Mouse (Mus musculus) urinary bladder, postnatal 36 days (tissue): ENCODE measurements around the gene Tdrd6.
A peak's percentile ranks its signal among the peaks of the same experiment; 100 is the strongest.

Experiments used
- DNase-seq, 2 experiments: peaks; one replicate each; pipeline ENCODE4 v3.0.0; 2022; ENCODE audit warnings: low spot score in 2 of 2, mixed read lengths in 1 of 2

Gene Tdrd6

DNA sequence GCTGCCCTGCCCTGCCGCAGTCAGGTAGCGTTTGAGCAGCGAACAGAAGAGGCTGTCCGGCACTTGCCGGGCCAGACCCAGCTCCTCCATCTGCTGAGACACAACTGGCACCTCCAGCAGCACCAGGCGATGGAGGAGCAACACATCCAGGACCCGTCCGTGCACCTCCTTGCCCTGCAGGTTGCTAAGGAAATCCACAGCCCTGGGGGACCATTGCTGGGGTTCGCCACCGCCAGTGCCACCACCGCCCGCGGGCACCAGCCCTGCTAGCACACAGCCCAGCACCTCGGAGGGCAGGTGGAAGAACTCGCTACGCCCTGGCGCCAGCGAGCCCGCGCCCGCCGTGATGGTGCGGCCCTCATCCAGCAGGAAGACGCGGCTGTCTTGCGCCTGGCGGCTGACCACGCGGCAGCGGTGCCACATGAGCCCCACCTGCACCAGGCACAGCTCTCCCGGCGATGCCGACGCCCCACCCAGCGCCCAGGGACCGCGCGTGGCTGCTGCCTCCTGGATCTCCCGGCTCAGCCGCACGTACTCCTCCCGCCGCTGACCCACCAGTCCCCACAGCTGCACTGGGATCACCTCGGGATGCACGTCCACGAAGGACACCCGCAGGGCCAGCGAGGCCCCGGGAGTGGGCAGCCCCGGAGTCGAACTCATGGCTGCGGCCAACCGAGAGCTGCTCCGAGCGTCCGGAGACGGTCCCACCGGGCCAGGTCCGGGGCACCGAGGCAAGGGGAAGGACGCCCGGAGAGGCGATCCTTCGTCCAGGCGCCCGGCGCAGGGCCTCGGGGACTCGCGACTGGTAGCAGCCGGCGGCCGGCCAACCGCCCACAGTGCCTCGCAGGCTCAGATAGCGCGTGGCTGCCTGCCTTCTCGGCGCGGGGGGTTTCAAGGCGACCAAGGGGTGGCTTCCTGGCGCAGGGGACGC lies at the start of gene Tdrd6:
Gene Tdrd6, minus strand, starts transcription at position 804 of the 931 bp plus-strand sequence.
- DNase-seq, result no peak

DNA sequence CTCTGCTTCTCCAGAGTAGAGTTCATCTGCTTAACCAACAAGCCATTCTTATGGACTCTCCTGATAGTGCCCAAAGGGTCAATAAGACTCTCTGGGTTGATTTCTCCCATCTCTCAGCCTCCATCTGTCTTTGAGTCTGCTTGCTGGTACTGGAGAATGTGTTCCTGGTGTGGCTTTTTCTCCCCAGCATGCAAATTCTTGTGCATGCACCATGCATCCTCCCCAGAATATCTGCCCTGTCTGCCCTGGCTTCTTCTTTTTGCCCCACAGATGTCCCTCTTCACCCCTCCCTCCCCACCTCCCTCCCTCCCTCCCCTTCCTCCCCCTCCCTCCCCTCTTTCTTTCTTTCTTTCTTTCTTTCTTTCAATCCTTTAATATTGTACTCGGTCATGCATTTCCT lies 47.2 kb upstream of the Tdrd6 start:
- no peak for DNase-seq

DNA sequence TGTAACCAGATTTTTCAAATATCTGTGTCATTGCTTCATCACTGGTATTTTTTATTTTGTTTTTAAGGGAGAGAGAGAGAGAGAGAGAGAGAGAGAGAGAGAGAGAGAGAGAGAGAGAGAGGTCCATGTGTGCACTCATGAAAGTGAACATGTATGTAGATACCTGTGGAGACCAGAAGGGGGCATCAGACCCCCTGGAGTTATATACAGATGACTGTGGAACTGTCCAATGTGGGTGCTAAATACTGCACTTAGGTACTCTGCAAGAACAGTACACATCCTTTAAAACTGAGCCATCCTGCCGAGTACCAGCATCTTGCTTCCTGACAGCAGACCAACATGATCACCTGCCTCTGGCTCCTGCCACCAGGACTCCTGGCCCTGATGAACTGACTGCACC lies 46.1 kb upstream of the Tdrd6 start:
- no peak for DNase-seq

DNA sequence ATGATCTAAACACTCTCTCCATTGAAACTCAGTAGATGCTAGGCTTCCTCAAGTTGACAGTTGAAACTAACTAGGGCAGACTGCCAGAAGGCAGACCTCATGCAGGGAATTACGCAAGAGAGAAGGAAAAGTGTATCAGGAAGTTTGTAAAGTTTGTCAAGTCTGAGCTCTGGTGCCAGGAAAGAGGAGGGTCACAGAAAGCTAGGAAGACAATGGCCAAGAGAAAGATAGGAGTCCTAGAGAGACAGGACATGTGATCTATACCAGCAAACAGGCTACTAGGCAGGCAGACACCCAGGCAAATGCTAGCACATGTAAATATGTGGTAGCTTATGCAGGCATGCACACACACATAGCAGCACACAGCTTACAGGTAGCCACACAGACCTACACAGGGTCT lies 45.1 kb upstream of the Tdrd6 start:
- DNase-seq, result peak in 1 of 2 experiments; percentile 24

DNA sequence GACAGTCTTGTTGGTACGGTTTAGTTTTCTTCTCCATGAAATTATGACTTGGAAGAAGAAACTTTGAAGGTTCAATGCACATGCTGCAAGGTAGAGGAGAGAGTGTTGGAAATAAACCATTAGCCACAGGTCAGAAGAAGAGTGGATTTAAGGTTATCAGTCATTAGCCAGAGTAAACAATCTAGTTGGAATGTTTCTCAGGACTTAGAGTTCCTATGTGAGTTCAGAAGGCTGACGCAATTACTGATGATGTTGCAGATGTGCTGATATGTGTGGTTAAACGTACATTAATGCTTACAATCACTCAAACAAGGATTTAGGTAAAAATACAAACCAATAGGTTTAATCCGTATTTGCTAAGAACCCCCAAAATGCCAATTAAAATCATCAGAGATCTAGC lies 41.8 kb upstream of the Tdrd6 start:
- DNase-seq, result no peak

DNA sequence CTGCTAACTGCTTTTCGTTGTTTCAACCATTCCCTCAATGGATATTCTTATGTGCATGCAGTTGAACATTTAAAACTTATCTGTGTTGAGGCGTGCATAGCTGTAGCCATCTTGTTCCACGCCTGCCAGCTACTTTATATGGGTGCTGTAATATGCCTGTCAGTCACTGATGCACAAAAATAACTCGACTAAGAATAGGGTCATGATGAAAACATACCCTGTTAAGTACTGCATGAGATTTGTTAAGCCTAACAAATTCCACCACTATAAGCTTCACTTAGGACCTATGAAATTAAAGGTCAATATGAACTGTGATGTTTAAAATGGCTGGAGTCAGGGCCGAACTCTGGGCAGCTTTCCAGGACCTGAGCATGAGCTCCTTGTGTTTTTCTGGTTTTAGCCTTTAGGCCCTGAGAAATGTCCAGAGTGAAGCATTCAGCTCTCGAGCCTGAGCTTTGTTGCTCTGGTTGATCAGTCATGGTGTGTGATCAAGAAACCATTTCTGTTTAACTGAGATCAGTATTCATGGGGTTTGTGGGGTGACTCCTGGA lies 39.1 kb upstream of the Tdrd6 start:
- no peak for DNase-seq

DNA sequence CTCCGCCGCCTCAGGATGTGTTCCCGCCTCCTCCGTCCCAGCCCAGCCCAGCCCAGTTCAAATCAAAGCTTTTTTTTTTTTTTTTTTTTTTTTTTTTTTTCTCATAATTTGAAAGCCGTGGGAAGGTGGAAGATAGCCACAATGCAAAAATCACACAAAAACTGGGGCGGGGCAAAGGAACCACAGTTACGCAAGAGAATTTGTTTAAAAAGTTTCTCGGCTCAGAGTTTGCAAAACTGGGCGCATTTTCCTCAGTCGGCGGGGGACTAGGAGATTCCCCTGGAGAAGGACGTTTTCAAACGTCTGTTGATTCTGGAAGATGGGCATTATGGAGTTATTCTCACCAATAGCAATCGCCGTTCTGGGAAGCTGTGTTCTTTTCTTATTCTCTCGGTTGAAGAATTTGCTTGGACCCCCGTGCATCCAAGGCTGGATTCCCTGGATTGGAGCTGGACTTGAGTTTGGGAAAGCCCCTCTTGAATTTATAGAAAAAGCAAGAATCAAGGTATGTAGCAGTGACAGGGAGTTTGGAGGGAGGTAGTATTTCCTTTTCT lies 37.3 kb upstream of the Tdrd6 start, which contains the start of gene Cyp39a1:
Gene Cyp39a1, plus strand, starts transcription at position 136 of the 554 bp plus-strand sequence.
- DNase-seq, result no peak

DNA sequence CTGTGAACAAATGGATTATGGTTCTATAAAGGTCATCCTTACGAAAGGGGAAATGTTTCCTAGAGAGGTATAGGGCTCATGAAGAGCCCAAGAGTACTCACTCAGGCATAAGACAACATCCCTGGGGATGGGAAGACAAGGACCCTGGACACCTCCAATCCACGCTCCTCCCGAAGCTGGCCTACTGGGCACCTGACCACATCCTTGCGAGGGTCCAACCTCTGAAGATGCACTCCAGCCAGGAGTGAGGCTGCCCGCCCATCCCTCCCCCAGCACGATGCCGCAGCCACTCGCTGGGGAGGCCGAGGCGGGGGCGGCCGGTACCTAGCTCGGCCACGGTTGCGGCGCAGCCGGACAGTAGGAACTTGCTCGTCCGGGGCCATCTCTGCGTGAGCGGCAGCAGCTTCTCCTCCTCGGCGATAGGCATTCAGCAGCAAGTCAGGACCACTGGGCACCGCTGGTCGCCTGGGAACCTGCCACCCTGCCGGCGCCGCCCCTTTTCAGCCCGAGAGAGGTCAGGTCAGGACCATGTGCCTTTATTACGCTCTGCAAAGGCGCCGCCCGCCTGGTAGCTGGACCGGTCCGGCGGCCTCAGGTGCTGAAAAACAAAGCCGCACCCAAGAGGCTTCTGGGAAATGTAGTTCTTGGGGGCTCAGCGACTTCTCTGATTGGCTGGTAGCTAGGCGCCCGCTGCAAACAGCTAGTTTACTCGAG lies 36.6 kb upstream of the Tdrd6 start, which contains the start of gene Slc25a27:
Gene Slc25a27, minus strand, starts transcription at position 639 of the 714 bp plus-strand sequence.
- DNase-seq, result peak; percentile 86 to 93

DNA sequence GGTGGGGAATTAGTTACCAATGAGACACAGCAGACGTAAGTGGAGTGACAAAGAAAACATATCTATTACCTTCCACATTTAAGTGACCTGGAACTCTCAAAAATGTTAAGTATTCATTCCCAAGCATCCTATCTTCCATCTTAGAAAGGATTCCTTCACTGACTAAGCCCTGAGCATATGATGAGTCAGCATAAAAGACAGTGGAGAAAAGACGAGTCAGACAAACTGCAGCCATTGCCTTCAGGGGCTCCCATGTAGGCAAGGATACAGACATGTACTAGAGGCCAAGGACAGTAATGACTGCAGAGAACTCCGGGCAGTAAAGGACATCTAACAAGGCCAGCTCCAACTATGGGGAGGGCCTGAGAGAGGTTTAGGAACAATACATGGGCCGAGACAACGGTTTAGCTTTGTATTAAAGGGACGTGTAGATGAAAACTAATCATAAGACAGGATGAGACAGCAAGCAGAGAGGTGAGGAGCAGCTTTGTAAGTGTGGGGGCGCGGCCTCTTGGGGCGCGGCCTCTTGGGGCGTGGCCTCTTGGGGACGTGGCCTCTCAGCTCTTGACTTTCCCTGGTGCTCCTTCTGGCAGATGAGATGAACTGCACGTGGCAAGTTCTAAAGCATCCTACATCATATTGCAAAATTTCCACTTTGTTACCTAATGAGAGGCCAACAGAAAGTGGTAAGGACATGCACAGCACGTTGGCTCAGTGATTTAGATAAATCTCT lies 21.4 kb upstream of the Tdrd6 start:
- DNase-seq, result no peak

DNA sequence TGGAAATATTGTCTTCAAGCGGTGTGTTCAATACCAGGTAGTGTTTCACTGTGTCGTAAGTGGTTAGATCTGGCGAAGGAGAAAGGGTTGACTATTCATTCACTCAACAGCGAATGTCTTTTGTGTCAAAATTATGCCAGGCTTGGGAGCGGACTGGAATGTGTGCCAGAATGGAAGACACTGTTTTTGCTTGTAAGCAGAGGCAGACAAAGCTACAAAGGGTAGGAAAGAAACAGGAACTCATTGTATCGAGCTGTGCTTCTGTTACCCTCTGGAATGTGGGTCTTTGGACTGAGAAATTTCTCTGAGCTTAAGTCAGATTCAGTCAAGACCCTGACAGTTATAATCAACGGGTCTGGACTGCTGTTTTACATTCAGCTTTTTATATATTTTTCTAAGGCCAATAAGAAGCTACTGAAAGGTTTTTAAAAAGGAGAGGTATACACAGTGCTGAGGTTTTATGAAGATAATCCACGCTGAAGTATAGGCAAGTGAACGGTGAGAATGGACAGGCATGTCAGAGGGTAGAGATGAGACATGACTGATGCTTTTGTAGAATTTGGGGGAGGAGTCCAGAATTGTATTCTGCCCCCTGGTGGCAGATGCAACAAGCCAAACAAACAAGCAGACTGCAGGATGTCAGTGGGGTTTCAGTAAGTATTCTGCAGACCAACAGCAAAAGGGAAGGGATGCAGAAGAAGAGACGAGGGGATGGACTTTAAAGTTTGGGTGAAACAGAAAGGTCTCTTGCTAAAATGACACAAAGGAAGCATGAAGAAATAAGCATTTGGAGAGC lies 19.7 kb upstream of the Tdrd6 start:
- DNase-seq, result no peak

DNA sequence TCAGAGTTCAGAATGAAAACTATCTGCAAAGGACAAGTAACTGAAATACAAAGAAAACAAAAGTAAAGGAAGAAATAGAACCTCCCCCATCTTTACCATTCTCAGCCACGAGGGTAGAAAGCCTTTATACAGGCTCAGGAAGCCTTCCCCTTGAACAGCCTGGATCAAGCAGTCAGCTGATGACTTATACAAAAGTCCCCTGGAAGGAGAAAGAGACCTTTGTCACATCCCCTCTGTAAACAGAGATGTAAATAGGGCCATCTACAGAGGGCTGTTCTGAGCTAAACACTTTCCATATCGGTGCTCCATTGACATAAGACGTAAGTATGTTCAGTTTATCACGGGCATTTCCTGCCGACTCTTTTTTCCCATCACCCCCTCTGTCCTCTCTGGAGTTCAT lies 16.8 kb upstream of the Tdrd6 start:
- no peak for DNase-seq

DNA sequence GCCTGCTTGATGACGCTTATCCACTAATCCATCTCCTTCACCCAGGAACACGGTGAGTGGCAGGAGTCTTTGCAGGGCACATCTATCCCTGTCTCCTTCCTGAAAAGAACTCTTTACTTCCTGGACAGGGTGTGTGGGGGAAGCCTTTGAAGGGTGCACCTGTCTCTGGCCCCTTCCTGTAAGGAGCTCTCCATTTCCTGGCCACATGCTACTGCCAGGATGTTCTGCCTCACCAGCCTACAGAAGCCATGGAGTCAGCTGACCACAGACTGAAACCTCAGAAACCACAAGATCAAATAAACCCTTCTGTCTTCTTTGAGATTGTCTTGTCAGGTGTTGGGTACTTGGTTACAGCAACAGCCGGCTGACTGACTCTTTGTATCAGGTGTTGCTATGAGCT lies 15.0 kb upstream of the Tdrd6 start:
- no peak for DNase-seq

DNA sequence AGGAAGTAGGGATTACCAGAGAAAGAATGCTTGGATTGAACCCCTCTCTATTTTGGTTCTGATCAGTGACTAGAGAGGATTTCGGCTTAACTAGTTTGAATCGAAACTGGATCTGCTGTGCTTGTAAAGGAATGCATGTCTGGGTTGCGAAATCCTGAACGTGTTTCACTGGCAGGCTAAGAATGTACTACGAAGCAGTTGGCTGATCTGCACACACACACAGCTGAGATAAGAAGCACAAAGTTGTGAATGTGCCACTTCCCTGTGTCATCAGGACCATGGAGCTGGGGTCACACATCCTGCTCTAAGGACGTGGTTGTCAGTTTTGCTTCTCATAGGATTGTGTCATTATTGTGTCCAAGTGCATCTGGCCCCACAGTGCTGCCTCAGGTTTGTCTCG lies 14.3 kb upstream of the Tdrd6 start:
- DNase-seq, result peak; percentile 24 to 35

DNA sequence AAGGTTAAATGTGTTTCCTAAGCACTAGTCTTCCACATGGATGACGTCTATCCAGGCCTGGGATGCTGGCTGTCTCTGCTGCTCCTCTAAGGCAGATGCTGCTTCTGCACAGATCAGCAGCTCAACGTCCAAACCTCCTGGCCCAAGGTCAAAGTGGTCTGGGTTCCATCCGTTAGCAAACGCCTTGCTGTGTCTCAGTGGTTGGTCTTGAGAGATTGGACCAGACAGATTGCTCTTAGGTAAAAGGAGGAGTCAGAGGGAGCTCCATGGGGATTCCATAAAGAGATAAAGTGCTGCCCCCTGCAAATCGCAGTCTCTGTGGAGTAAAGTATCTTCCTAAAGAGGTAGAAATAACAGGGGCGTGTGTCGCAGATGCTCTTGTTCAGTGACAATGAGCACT lies 13.1 kb upstream of the Tdrd6 start:
- no peak for DNase-seq

DNA sequence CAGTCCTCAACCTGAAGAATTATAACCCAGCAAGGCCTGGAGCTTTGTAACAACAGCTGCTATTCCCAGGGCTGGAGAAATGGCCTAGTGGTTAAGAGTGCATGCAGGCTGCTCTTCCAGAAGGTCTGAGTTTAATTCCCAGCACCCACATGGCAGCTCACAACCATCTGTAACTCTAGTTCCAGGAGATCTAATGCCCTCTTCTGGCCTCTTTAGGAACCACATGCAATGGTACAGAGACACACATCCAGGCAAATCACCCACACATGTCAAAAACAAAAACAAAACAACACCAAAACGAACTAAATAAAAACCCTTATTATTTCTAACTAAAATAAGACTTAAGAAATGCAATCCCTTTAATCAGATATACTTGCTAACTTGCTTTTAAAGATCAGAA lies 10.7 kb upstream of the Tdrd6 start:
- no peak for DNase-seq

DNA sequence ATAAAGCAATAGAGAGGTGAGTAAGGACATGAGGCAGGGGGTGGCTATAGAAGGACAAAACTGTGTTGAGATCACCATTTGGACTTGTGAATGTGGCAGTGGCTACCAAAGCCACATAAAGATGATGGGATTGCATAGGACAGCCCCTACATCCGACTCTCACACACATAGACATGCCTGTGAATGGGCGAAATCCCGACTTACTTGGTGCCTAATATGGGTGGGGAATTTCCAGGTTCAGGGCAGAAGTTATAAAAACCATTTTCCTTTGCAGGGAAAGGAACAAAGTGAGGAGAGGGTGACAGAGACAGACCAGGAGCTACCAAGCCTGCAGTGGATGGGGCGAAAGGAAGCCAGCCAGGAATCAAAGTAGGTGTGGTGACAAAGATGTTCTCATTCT lies 7.0 kb upstream of the Tdrd6 start:
- no peak for DNase-seq

DNA sequence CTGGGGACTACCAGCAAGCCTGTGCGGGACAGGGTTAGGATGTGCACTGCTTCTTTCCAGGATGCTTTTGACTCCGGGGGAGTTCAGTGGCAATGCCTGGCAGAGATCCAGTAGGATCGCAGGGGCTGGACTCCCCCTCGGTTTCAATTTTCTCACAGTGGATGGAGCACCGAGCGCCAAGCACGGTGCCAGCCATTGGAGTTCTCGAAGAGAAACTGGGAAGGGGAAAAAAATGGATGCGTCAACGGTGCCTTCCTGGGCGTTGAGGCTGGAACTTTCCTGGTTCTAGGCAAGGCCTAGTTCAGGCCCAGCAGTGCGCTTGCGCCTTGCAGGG lies 295 bp upstream of the Tdrd6 start:
- DNase-seq, result no peak

DNA sequence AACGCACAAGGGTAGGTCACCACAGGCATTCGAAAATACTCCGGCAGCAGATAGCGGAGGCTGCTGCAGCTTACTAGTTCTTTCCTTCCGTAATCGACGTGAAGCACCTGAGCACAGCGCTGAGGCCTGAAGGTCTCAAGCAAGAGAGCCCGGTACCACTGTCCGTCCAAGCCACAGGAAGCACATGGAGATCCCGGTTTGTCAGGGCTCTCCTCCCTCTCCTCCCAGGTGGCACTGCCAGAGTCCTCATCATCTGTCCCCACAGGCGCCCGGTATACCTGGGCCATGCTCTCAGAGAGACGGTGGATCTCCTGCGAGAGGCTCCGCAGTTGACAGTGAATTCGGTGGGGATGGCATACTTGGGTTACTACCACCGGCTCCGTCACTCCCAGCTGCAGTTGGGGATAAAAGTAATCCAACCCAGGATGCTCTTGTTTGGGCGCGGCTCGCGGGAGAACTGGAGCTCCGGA lies 1.0 kb downstream of the Tdrd6 start:
- no peak for DNase-seq

DNA sequence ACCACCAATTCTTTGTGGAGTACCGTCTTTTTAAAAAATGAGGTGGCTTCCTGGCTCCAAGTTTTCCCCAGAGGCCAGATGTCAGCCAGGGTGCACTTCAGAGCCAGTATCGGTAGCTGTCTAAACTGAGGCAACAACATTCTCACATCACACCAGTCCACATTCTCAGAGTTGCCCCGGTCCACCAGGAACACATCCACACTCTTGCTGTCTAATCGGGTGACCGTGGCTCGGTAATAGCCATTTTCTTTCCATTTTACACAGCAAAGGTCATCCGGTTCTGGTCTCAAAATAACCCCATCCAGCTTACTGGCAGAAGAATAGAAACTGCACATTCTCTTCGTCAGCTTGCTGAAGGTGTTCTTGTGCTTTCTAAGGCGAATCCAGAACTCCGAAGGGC lies 1.9 kb downstream of the Tdrd6 start:
- DNase-seq, result no peak

DNA sequence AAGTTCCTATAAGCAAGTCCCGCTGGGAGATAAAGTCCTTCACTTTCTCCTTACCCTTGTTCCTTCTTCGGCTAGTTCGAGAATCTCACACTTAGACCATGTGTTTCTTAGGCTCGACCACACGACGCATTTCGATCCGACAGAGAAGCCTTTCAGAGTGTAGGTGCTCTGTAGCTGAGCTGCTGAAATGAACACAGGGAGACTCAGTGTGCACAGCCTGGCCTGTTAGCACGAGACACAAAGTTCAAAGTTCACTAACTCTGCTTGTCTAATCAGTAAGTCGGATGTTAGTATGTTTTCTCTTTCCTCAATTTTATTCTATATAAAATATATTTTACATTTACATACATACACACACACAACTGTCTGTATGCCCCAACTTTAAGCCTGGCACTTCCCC lies 8.0 kb downstream of the Tdrd6 start:
- DNase-seq, result no peak

DNA sequence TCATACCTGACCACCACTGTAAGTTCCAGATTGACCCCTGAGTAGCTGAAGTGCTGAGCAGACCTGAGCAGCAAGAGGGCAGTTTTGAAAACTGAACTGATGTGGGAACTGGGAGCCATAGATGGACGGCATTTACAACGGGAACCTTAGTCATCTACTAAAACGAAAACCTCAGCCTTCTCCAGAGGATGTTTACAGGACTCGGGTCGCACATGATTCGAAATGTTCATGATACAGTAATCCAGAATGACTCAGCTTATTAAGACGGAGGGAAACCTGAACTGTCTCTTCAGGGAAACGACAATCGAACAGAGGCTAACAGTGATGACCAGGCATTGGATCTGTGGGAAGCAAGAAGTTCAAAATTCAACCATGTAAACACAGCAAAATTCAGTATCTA lies 10.9 kb downstream of the Tdrd6 start:
- no peak for DNase-seq
